Mouse (Mus musculus): ENCODE data around the gene Cir1. TPM values are rescaled to one million over a fixed set of nuclear protein-coding genes. Genes with fewer than 3 reads are reported as not detected.

The Cir1 gene
- total RNA-seq, 2 experiments from 2014 or later: 22.8 to 26.7 TPM

Other genes starting within 250 kb of the Cir1 start
- 100 to 1,000 TPM; 108 to 123 TPM for gene Ola1, start 93.8 kb downstream of the Cir1 start, total RNA-seq (2021)
- 1 to 10 TPM; 4.7 to 5.1 TPM for gene Sp9, start 40.8 kb downstream of the Cir1 start, total RNA-seq (2021)
- 10 to 100 TPM; 12.1 to 12.6 TPM for gene Scrn3, start 100 bp downstream of the Cir1 start, total RNA-seq (2021)
- gene Gpr155, start 73.9 kb upstream of the Cir1 start, total RNA-seq (2021): 10 to 100 TPM; 36.2 to 40.1 TPM
- 10 to 100 TPM in 1 of 2 experiments, 1 to 10 TPM in 1; 9.7 to 10.8 TPM for gene Wipf1, start 217.0 kb upstream of the Cir1 start, total RNA-seq (2021)